Mouse (Mus musculus) CH12.LX (cell line): Measurements from ENCODE around the gene Irgm2. TPM values are rescaled to one million over a fixed set of nuclear protein-coding genes. Genes with fewer than 3 reads are reported as not detected.
"Not testable (repeated sequence)": the region's sequence is repeated elsewhere in the genome, so short reads cannot be mapped to it uniquely, and the experiment has no call there.

Experiments used
- DNase-seq: peaks from one replicate; pipeline ENCODE4 v3.0.0-alpha.2; 2013; ENCODE audit errors: extremely low read depth
- H3K27ac ChIP-seq: 2 replicates; pipeline ENCODE4 v1.5.1; 2012; ENCODE audit warnings: low read depth, mild to moderate bottlenecking, control low read depth, moderate library complexity; ENCODE audit not compliant: insufficient read depth
- H3K27me3 ChIP-seq: replicated peaks from 2 replicates; pipeline ENCODE3; 2012; ENCODE audit warnings: inconsistent platforms
- H3K36me3 ChIP-seq, 2 experiments: replicated peaks in 1 of 2; 2 replicates each; pipeline versions ENCODE3 to v1.6.1; 2012; ENCODE audit warnings: inconsistent platforms in 1 of 2, low read length in 1 of 2, mild to moderate bottlenecking in 1 of 2, mixed read lengths in 1 of 2, moderate library complexity in 1 of 2; ENCODE audit not compliant: control insufficient read depth in 1 of 2, insufficient read depth in 1 of 2
- H3K4me1 ChIP-seq, 2 experiments: 2 replicates each; pipeline ENCODE4 v1.6.1; 2012; ENCODE audit warnings: inconsistent platforms in 1 of 2, moderate library complexity in 1 of 2; ENCODE audit not compliant: insufficient read depth in 2 of 2, control insufficient read depth in 1 of 2
- H3K4me2 ChIP-seq: 2 replicates; pipeline ENCODE4 v1.6.1; 2012; ENCODE audit warnings: low read depth, mild to moderate bottlenecking, control low read depth; ENCODE audit not compliant: poor library complexity, insufficient read depth, severe bottlenecking
- H3K4me3 ChIP-seq, 3 experiments: fragments of 150-350 bp in 1 of 3; sonication (generic) in 1 of 3; replicated peaks in 1 of 3; 2 replicates each; pipeline versions ENCODE3 to v1.5.1; 2011 to 2012; ENCODE audit warnings: low read depth in 2 of 3, low read length in 2 of 3, mild to moderate bottlenecking in 2 of 3, moderate library complexity in 2 of 3, control low read depth in 1 of 3, improper control_type of control experiment in 1 of 3, inconsistent platforms in 1 of 3, mixed read lengths in 1 of 3; ENCODE audit not compliant: poor library complexity in 1 of 3
- H3K79me2 ChIP-seq: replicated peaks from 2 replicates; pipeline ENCODE4 v1.6.1; 2012; ENCODE audit warnings: mild to moderate bottlenecking, moderate library complexity; ENCODE audit not compliant: control insufficient read depth, poor library complexity, insufficient read depth, severe bottlenecking; ENCODE audit errors: extremely low read depth
- H3K9ac ChIP-seq: 2 replicates; pipeline ENCODE4 v1.6.1; 2012; ENCODE audit warnings: low read depth, mild to moderate bottlenecking, control low read depth, moderate library complexity; ENCODE audit not compliant: insufficient read depth
- H3K9me3 ChIP-seq: replicated peaks from 2 replicates; pipeline ENCODE3; 2012; ENCODE audit warnings: low read length, inconsistent platforms, mixed read lengths
- BHLHE40 ChIP-seq: IDR thresholded peaks from 2 replicates; pipeline ENCODE4 v1.6.1; 2011; ENCODE audit warnings: mild to moderate bottlenecking, low read depth, low read length, improper control_type of control experiment
- CHD2 ChIP-seq: IDR thresholded peaks from 2 replicates; pipeline ENCODE4 v1.6.1; 2011; ENCODE audit warnings: low read length, improper control_type of control experiment
- CTCF ChIP-seq, 2 experiments: IDR thresholded peaks in 1 of 2; conservative IDR thresholded peaks in 1 of 2; 2 replicates each; pipeline ENCODE4 v1.5.1; 2011 to 2012; ENCODE audit warnings: low read depth in 2 of 2, low read length in 2 of 2, improper control_type of control experiment in 1 of 2, inconsistent platforms in 1 of 2, mild to moderate bottlenecking in 1 of 2, moderate library complexity in 1 of 2
- E2F4 ChIP-seq: IDR thresholded peaks from 2 replicates; pipeline ENCODE4 v1.6.1; 2011; ENCODE audit warnings: low read depth, low read length, improper control_type of control experiment; ENCODE audit not compliant: insufficient replicate concordance
- ETS1 ChIP-seq: conservative IDR thresholded peaks from 2 replicates; pipeline ENCODE4 v1.6.1; 2012; ENCODE audit warnings: low read depth, mild to moderate bottlenecking, inconsistent platforms, low read length, improper control_type of control experiment, moderate library complexity
- HCFC1 ChIP-seq: IDR thresholded peaks from 2 replicates; pipeline ENCODE4 v1.6.1; 2012; ENCODE audit warnings: low read depth, mild to moderate bottlenecking, inconsistent platforms, low read length, improper control_type of control experiment
- IRF4 ChIP-seq: IDR thresholded peaks from 2 replicates; pipeline ENCODE4 v1.6.1; 2014; ENCODE audit warnings: low read depth, mild to moderate bottlenecking, inconsistent platforms, low read length, improper control_type of control experiment
- JUND ChIP-seq: conservative IDR thresholded peaks from 2 replicates; pipeline ENCODE4 v1.6.1; 2011; ENCODE audit warnings: low read depth, low read length, improper control_type of control experiment
- MAZ ChIP-seq: IDR thresholded peaks from 2 replicates; pipeline ENCODE4 v1.6.1; 2012; ENCODE audit warnings: low read depth, mild to moderate bottlenecking, inconsistent platforms, low read length, improper control_type of control experiment, moderate library complexity
- MYC ChIP-seq: IDR thresholded peaks from 2 replicates; pipeline ENCODE4 v1.6.1; 2011; ENCODE audit warnings: low read depth, mild to moderate bottlenecking, improper control_type of control experiment, low read length
- POLR2A ChIP-seq: IDR thresholded peaks from 2 replicates; pipeline ENCODE4 v1.6.1; 2011; ENCODE audit warnings: low read depth, mild to moderate bottlenecking, improper control_type of control experiment, low read length
- POLR2AphosphoS2 ChIP-seq: IDR thresholded peaks from 2 replicates; pipeline ENCODE4 v1.6.1; 2011; ENCODE audit warnings: low read depth, low read length, improper control_type of control experiment
- RCOR1 ChIP-seq: conservative IDR thresholded peaks from 2 replicates; pipeline ENCODE4 v1.6.1; 2012; ENCODE audit warnings: low read depth, mild to moderate bottlenecking, inconsistent platforms, low read length, improper control_type of control experiment
- SIN3A ChIP-seq: IDR thresholded peaks from 2 replicates; pipeline ENCODE4 v1.6.1; 2012; ENCODE audit warnings: low read length, improper control_type of control experiment, inconsistent platforms
- TCF12 ChIP-seq: IDR thresholded peaks from 2 replicates; pipeline ENCODE4 v1.6.1; 2014; ENCODE audit warnings: low read depth, mild to moderate bottlenecking, inconsistent platforms, low read length, improper control_type of control experiment
- ZKSCAN1 ChIP-seq: IDR thresholded peaks from 2 replicates; pipeline ENCODE4 v1.6.1; 2012; ENCODE audit warnings: low read depth, inconsistent platforms, low read length, improper control_type of control experiment, borderline replicate concordance
- ZNF384 ChIP-seq: IDR thresholded peaks from 2 replicates; pipeline ENCODE4 v1.6.1; 2012; ENCODE audit warnings: low read depth, low read length, improper control_type of control experiment, inconsistent platforms
- dilution Hi-C: fragments of 300-500 bp; cut with MboI; formaldehyde crosslinking; loops from 2 replicates; pipeline ENCODE4 v1.14.3; 2020; ENCODE audit warnings: low sequenced_read_pairs; ENCODE audit not compliant: extremely low pct_unique_long_range_greater_than_20kb, extremely low pct_ligation_motif_present
- in situ Hi-C: fragments of 300-500 bp; cut with MboI; formaldehyde crosslinking; loops from 3 replicates; pipeline ENCODE4 v1.14.3; 2019; ENCODE audit warnings: low sequenced_read_pairs, low pct_ligation_motif_present, low pct_unique_long_range_greater_than_20kb, mixed read lengths
- polyA plus RNA-seq: library from polyadenylated mRNA; unstranded; fragments of >175 nt; gene quantifications from 2 replicates; pipeline ENCODE4 v1.2.1, GENCODE M21; 2012; ENCODE audit warnings: low read depth; ENCODE audit not compliant: insufficient read length
- total RNA-seq, 2 experiments: library from RNA; depleted of rRNA; stranded (reverse); fragments of 300-350 nt in 1 of 2; fragments of >200 nt in 1 of 2; gene quantifications; 2 replicates each; pipeline ENCODE4 v1.2.3; 2012 to 2014

Irgm2 gene
- total and polyA plus RNA-seq, 3 experiments, result 4.3 to 5.2 (median 4.7) TPM

GRCm38 (mm10) chr11:58215049-58215430, 15.6 kb downstream of the Irgm2 start:
- H3K36me3 ChIP-seq, result peaks cover 13 to 23% of the 10 kb centered on the region in 2 experiments
- peak overlapping the region; percentile 93 for H3K4me2 ChIP-seq
- H3K9me3 ChIP-seq, H3K79me2 ChIP-seq, dilution Hi-C loops, DNase-seq, in situ Hi-C loops, H3K27me3 ChIP-seq: not testable (repeated sequence)
- H3K4me3 ChIP-seq, result peak overlapping the region; percentile 51 to 69 (median 56)
- H3K9ac ChIP-seq, result peak overlapping the region; percentile 88
- H3K27ac ChIP-seq, result 0 out of 2 replicates have a peak overlapping the region, but pooled peaks have one; percentile 37
- peak; percentile 35; the same call in 1 of the 2 replicates for TF ChIP-seq POLR2A
- peaks cover 27 to 66% of the 10 kb centered on the region in 2 experiments for H3K4me1 ChIP-seq

GRCm38 (mm10) chr11:58215814-58216213, 16.4 kb downstream of the Irgm2 start:
- peak overlapping the region; percentile 88 for H3K9ac ChIP-seq
- dilution Hi-C loops, result no loop called here
- no peak for DNase-seq
- peaks cover 10% of the 10 kb centered on the region for H3K79me2 ChIP-seq
- H3K4me2 ChIP-seq, result peak overlapping the region; percentile 93
- H3K9me3 ChIP-seq, result no peaks in the 10 kb centered on the region
- H3K4me1 ChIP-seq, result peaks cover 21 to 58% of the 10 kb centered on the region in 2 experiments
- peaks cover 13 to 31% of the 10 kb centered on the region in 2 experiments for H3K36me3 ChIP-seq
- in situ Hi-C loops, result no loop called here
- H3K27ac ChIP-seq, result no peak overlapping the region
- no peaks in the 10 kb centered on the region for H3K27me3 ChIP-seq
- TF ChIP-seq CHD2 (0 out of 2 replicates have a peak, but pooled peaks have one; percentile 30), ZKSCAN1 (no peak), ETS1 (no peak), TCF12 (no peak), BHLHE40 (0 out of 2 replicates have a peak, but pooled peaks have one; percentile 25), SIN3A (peak; percentile 54; the same call in 1 of the 2 replicates), RCOR1 (no peak)
- H3K4me3 ChIP-seq, result peak overlapping the region; percentile 39 to 56 (median 51)

- H3K9me3 ChIP-seq, result no peaks in the 10 kb centered on the region
- no peak overlapping the region for H3K27ac ChIP-seq
- H3K79me2 ChIP-seq, result peaks cover 10% of the 10 kb centered on the region
- no peak for TF ChIP-seq IRF4
- TF ChIP-seq HCFC1, result no peak
- no peak for TF ChIP-seq E2F4
- TF ChIP-seq MAZ, result no peak
- no peak for TF ChIP-seq CTCF (conservative IDR thresholded peaks at IDR 0.05 in 1 of 2, IDR thresholded peaks at IDR 0.05 in 1 of 2; ENCODE audit: low read depth in 2 of 2, low read length in 2 of 2)
- no peak for TF ChIP-seq RCOR1
- no peak for TF ChIP-seq JUND
- no peak for TF ChIP-seq POLR2AphosphoS2
- no peak for TF ChIP-seq ZNF384
- TF ChIP-seq MYC, result no peak
- TF ChIP-seq, all 38 proteins: peak for 0
- Histone ChIP-seq H3K9ac (no peak overlapping the region), H3K4me3 (no peak overlapping the region), H3K36me3 (peaks cover 13 to 40% of the 10 kb centered on the region in 2 experiments), H3K4me2 (peak overlapping the region; percentile 93; the same call in 1 of the 2 replicates), H3K27me3 (no peaks in the 10 kb centered on the region), H3K4me1 (peaks cover 20 to 48% of the 10 kb centered on the region in 2 experiments)
- no peak for DNase-seq
- dilution Hi-C loops (no loop called here), in situ Hi-C loops (no loop called here)
Measured at GRCm38 (mm10) chr11:58216823-58217222, 17.4 kb downstream of the Irgm2 start.
